Mouse (Mus musculus) lung, postnatal 4 days (tissue): ENCODE measurements around the gene Nek9.
A peak's percentile ranks its signal among the peaks of the same experiment; 100 is the strongest.

Experiments used
- DNase-seq, 2 experiments: peaks; one replicate each; pipeline ENCODE4 v3.0.0; 2021

Nek9 gene

GRCm38 (mm10) chr12:85257008-85257639 is 82.0 kb downstream of the Nek9 start:
- DNase-seq, result peak in 1 of 2 experiments; percentile 18

- DNase-seq, result no peak
Measured at GRCm38 (mm10) chr12:85256074-85256751, 82.9 kb downstream of the Nek9 start.

GRCm38 (mm10) chr12:85252083-85252482 is 87.1 kb downstream of the Nek9 start:
- DNase-seq, result no peak
